Mouse (Mus musculus) large intestine, adult 2 months (tissue): ENCODE data around the gene H2-Q2. TPM values are rescaled to one million over a fixed set of nuclear protein-coding genes. Genes with fewer than 3 reads are reported as not detected.
A peak's percentile ranks its signal among the peaks of the same experiment; 100 is the strongest.
"Not testable (repeated sequence)": the region's sequence is repeated elsewhere in the genome, so short reads cannot be mapped to it uniquely, and the experiment has no call there.

Source experiments
- DNase-seq: peaks from one replicate; pipeline ENCODE4 v3.0.0-alpha.2; 2012; ENCODE audit warnings: low read depth, low spot score
- WGBS: fragments of 180-500 bp; shearing (Covaris S2); methylation state at CpG from one replicate; pipeline ENCODE4 v1.1.7; 2018; 5-methylcytosine and 5-hydroxymethylcytosine counted together
- polyA plus RNA-seq: library from polyadenylated mRNA; depleted of rRNA; stranded (reverse); fragments of >200 nt; gene quantifications from 2 replicates; pipeline ENCODE4 v1.2.3, GENCODE M21; 2012; rRNA removed

H2-Q2 gene
- polyA plus RNA-seq, 1 experiment, result 245 TPM

DNA sequence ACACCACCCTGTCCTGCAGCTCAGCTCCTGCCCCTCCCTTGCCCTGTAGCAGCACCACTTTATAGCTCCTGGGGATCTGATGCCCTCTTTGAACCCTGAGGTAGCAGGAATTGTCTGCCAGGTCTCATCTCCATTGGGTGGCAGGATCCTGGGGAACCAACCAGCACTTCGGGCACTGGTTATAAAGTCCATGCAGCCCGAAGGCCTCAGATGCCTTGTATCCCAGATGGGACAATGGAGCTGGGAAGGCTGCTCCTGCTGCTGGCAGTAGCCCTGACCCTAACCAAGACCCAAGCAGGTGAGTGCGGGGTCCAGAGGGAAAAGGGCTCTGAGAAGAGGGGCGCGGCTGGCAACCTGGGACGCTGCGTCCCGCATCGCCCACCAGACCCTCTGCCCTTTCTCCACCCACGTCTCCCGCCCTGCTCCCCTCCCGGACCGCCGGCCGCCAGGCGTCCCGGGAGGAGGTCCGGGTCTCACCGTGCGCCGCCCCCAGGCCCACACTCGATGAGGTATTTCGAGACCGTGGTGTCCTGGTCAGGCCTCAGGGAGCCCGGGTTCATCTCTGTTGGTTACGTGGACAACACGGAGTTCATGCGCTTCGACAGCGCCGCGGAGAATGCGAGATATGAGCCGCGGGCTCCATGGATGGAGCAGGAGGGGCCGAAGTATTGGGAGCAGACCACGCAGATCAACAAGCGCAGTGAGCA, 16.9 kb downstream of the H2-Q2 start:
- no peak for DNase-seq
- 12% methylated on average over 38 of the region's 38 CpGs for WGBS

DNA sequence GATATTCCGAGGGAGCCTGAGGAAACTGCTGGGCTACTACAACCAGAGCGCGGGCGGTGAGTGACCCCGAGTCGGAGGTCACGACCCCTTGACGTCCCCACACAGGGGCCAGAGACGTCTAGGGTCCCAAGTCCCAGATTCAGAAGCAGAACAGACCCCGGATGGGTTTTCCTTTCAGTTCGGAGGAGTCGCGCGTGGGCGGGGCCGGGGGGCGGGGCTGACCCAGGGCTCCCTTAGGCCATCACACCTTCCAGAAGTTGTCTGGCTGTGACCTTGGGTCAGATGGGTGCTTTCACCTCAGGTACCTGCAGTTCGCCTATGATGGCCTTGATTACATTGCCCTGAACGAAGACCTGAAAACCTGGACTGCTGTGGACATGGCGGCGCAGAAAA, 17.4 kb downstream of the H2-Q2 start:
- no peak for DNase-seq
- 22% methylated on average over 21 of the region's 21 CpGs for WGBS

DNA sequence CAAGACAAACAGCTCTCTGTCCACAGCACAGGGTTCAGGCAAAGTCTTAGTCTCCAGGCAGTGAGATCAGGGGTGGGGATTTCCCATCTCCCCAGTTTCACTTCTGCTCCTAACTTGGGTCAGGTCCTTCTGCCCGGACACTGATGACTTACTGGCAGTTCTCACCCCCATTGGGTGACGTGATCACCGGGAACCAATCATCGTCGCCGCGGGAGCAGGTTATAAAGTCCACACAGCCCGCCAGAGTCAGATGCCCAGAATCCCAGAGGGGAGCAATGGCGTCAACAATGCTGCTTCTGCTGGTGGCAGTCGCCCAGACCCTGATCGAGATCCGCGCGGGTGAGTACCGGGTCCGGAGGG, 37.3 kb downstream of the H2-Q2 start, which contains the start of gene H2-Q4:
Gene H2-Q4, plus strand, starts transcription at position 249 of the 360 bp plus-strand sequence.
- 0% methylated on average over 16 of the region's 16 CpGs for WGBS

DNA sequence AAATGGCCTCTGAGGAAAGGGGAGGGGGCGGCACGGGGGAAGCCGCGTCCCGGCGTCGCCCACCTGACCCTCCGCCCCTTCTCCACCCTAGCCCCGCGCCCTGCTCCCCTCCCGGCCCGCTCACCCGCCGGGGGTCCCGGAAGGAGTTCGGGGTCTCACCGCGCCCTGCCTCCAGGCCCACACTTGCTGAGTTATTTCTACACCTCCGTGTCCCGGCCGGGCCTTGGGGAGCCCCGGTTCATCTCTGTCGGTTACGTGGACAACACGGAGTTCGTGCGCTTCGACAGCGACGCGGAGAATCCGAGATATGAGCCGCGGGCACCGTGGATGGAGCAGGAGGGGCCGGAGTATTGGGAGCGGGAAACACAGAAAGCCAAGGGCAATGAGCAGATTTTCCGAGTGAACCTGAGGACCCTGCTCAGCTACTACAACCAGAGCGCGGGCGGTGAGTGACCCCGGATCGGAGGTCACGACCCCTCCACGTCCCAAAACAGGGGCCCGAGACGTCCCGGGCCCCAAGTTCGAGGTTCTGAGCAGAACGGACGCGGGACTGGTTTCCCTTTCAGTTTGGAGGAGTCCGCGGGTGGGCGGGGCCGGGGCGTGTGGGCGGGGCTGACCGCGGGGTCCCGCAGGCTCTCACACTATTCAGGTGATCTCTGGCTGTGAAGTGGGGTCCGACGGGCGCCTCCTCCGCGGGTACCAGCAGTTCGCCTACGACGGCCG, 37.8 kb downstream of the H2-Q2 start:
- DNase-seq, result no peak
- WGBS, result 1% methylated on average over 70 of the region's 70 CpGs

More for the DNA sequence above, 37.3 kb downstream of the H2-Q2 start, which contains the start of gene H2-Q4:
- DNase-seq, result peak; percentile 89

DNA sequence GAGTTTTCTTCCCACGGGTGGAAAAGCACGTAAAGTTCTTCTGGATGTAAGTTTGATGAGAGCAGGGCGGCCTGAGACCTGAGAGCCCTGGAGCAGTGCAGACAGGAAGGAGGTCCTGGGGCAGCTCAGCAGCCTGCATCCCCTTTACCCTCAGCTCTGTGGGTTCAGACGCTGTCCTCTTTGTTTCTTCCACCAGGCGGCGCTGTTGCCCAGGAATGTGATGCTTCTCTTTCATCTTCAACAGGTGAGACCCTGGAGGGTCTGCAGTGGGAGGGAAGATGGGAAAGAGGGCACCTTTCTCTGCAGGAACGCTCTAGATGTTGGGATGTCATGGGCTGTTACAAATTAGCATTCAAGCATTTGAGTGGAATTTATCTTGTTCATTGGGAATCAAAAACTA, 47.8 kb downstream of the H2-Q2 start:
- DNase-seq, result not testable (repeated sequence)
- 13% methylated on average over 7 of the region's 7 CpGs for WGBS

DNA sequence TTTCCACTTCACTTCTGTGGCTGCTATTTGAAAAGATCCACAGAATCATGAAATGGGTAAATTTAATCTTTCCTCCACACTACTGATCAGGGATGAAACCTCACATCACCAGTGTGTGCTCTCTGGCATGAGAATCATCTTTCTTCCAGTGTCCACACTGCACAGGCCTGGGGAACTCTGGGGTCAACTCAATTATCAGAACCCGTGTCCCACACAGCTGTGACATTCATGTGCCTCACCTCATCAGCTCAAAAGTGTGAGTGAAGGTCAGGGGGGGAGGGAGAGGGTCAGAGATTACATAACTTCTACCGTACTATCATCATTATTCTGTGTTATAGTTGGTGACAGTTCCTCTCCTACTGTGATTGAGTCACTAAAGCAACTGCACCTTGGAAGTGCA, 50.6 kb downstream of the H2-Q2 start:
- 76% methylated on average over 2 of the region's 2 CpGs for WGBS
- not testable (repeated sequence) for DNase-seq

DNA sequence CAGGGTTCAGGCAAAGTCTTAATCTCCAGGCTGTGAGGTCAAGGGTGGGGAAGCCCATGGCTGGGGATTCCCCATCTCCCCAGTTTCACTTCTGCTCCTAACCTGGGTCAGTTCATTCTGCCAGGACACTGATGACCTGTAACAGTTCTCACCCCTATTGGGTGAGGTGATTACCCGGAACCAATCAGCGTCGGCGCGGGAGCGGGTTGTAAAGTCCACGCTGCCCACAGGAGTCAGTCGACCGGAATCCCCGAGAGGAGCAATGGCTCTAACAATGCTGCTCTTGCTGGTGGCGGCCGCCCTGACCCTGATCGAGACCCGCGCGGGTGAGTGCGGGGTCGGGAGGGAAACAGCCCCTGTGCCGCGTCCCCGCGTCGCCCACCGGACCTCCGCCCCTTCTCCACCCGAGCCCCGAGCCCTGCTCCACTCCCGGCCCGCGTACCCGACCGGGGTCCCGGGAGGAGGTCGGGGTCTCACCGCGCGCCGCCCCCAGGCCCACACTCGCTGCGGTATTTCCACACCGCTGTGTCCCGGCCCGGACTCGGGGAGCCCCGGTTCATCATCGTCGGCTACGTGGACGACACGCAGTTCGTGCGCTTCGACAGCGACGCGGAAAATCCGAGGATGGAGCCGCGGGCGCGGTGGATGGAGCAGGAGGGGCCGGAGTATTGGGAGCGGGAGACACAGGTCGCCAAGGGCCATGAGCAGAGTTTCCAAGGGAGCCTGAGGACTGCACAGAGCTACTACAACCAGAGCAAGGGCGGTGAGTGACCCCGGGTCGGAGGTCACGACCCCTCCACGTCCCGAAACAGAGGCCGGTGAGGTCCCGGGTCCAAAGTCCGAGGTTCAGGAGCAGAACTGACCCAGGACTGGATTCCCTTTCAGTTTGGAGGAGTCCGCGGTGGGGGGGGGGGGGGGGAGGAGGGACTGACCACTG, 52.1 kb downstream of the H2-Q2 start:
- WGBS, result 2% methylated on average over 61 of the region's 75 CpGs

More for the DNA sequence above, 52.1 kb downstream of the H2-Q2 start:
- DNase-seq, result not testable (repeated sequence)

Other genes starting within 250 kb of the H2-Q2 start
- gene Ly6g5c, start 234.0 kb upstream of the H2-Q2 start, polyA plus RNA-seq, result 0.81 TPM in 1 of 2 replicates, not detected in the other
- 2.2 and 3.0 TPM in 2 replicates for gene Ly6g5b, start 226.8 kb upstream of the H2-Q2 start, polyA plus RNA-seq
- 18.4 and 19.4 TPM in 2 replicates for gene Gpank1, start 220.8 kb upstream of the H2-Q2 start, polyA plus RNA-seq
- 358 and 375 TPM in 2 replicates for gene Csnk2b, start 220.2 kb upstream of the H2-Q2 start, polyA plus RNA-seq
- gene D17H6S53E, start 215.9 kb upstream of the H2-Q2 start, polyA plus RNA-seq, result 11.7 and 17.5 TPM in 2 replicates
- 0.26 TPM in 1 of 2 replicates, not detected in the other for gene Apom, start 210.2 kb upstream of the H2-Q2 start, polyA plus RNA-seq
- 103 and 147 TPM in 2 replicates for gene Bag6, start 207.1 kb upstream of the H2-Q2 start, polyA plus RNA-seq
- 227 and 272 TPM in 2 replicates for gene Prrc2a, start 177.3 kb upstream of the H2-Q2 start, polyA plus RNA-seq
- 3.7 and 3.8 TPM in 2 replicates for gene Aif1, start 166.2 kb upstream of the H2-Q2 start, polyA plus RNA-seq
- gene Lst1, start 153.8 kb upstream of the H2-Q2 start, polyA plus RNA-seq, result 25.5 and 32.1 TPM in 2 replicates
- 23.4 and 35.1 TPM in 2 replicates for gene Ltb, start 147.8 kb upstream of the H2-Q2 start, polyA plus RNA-seq
- 3.7 and 4.9 TPM in 2 replicates for gene Tnf, start 140.2 kb upstream of the H2-Q2 start, polyA plus RNA-seq
- gene Lta, start 136.9 kb upstream of the H2-Q2 start, polyA plus RNA-seq, result 1.8 and 2.5 TPM in 2 replicates
- not detected in 2 replicates for gene Gm16181, start 121.4 kb upstream of the H2-Q2 start, polyA plus RNA-seq
- gene Atp6v1g2, start 108.6 kb upstream of the H2-Q2 start, polyA plus RNA-seq, result 4.2 and 4.5 TPM in 2 replicates
- 11.8 and 13.0 TPM in 2 replicates for gene Nfkbil1, start 106.5 kb upstream of the H2-Q2 start, polyA plus RNA-seq
- 287 and 309 TPM in 2 replicates for gene Ddx39b, start 100.5 kb upstream of the H2-Q2 start, polyA plus RNA-seq
- 1,065 and 1,224 TPM in 2 replicates for gene H2-D1, start 79.5 kb upstream of the H2-Q2 start, polyA plus RNA-seq
- 16.5 and 51.5 TPM in 2 replicates for gene H2-Q1, start 21.8 kb upstream of the H2-Q2 start, polyA plus RNA-seq
- gene H2-Q4, start 37.4 kb downstream of the H2-Q2 start, polyA plus RNA-seq, result 80.0 and 122 TPM in 2 replicates
- gene H2-Q6, start 82.6 kb downstream of the H2-Q2 start, polyA plus RNA-seq, result 52.5 and 53.5 TPM in 2 replicates
- 127 and 155 TPM in 2 replicates for gene H2-Q7, start 96.9 kb downstream of the H2-Q2 start, polyA plus RNA-seq
- gene H2-Q10, start 127.8 kb downstream of the H2-Q2 start, polyA plus RNA-seq, result 7.5 and 13.8 TPM in 2 replicates
- gene Pou5f1, start 163.8 kb downstream of the H2-Q2 start, polyA plus RNA-seq, result not detected in 2 replicates
- 19.7 and 20.3 TPM in 2 replicates for gene Tcf19, start 174.6 kb downstream of the H2-Q2 start, polyA plus RNA-seq
- gene Cchcr1, start 174.9 kb downstream of the H2-Q2 start, polyA plus RNA-seq, result 6.5 and 6.9 TPM in 2 replicates
- 0.19 and 0.43 TPM in 2 replicates for gene Psors1c2, start 191.0 kb downstream of the H2-Q2 start, polyA plus RNA-seq
- 1.2 and 1.4 TPM in 2 replicates for gene Cdsn, start 209.9 kb downstream of the H2-Q2 start, polyA plus RNA-seq
- not detected in 2 replicates for gene 2300002M23Rik, start 225.2 kb downstream of the H2-Q2 start, polyA plus RNA-seq